Mouse (Mus musculus) liver, adult 2 months (tissue): ENCODE results near the gene Ankrd37.

Experiments
- CTCF ChIP-seq: fragments of 200-500 bp; IDR thresholded peaks from 2 replicates; pipeline ENCODE4 v1.5.1; 2011; ENCODE audit warnings: low read depth, low read length, control low read depth
- POLR2A ChIP-seq: fragments of 200-500 bp; IDR thresholded peaks from 2 replicates; pipeline ENCODE4 v1.6.1; 2011; ENCODE audit warnings: low read length, control low read depth; ENCODE audit not compliant: insufficient read depth; ENCODE audit errors: extremely low read depth

DNA sequence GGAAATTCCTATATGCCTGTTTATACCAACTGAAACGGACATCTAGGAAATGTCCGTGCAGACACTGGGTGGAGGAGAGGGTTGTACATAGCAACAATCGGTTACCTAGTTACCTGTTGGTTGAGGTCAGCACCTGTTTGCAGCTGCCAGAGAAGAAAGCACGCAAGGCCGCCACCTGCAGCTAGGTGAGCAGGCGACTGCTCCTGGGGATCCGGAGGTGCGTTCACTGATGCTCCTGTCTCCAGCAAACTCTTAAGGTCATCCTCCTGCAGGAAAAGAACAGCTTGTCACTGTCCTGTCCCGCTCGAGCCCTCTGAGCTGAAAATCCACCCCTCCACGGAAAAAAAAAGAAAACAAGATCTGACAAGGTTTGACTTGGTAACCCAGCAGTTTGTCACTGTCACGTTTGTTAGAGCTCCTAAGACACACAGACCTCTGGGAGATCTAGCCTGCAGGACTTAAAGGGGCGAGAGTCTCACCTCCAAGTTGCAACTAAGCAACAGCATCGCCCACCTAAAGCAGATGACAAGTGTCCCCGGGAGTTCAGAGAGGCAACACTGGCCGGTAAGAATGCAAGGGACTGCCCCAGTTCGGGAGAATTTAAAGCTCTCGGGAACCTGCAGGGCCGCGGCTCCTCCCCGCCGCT is 6.2 kb downstream of the Ankrd37 start, which contains the start of gene Lrp2bp:
- TF ChIP-seq CTCF (peak; percentile 29; the same call in 1 of the 2 replicates), POLR2A (no peak)
